Mouse (Mus musculus) hindbrain, embryonic 10.5 days (tissue): ENCODE measurements around the gene Arid3b. TPM values are rescaled to one million over a fixed set of nuclear protein-coding genes. Genes with fewer than 3 reads are reported as not detected.

Experiments used
- DNase-seq: peaks from one replicate; pipeline ENCODE4 v3.0.0-alpha.2; 2017; ENCODE audit warnings: low spot score
- H3K27ac ChIP-seq: fragments of 300-500 bp; sonication (generic); 2 replicates; pipeline ENCODE4 v1.5.1; 2016; ENCODE audit warnings: mild to moderate bottlenecking, moderate library complexity
- H3K27me3 ChIP-seq: fragments of 300-500 bp; sonication (generic); 2 replicates; pipeline ENCODE4 v1.6.1; 2016; ENCODE audit warnings: mild to moderate bottlenecking; ENCODE audit not compliant: poor library complexity, insufficient read depth, severe bottlenecking
- H3K36me3 ChIP-seq: fragments of 300-500 bp; sonication (generic); 2 replicates; pipeline ENCODE4 v1.6.1; 2016; ENCODE audit warnings: mild to moderate bottlenecking, moderate library complexity
- H3K4me1 ChIP-seq: fragments of 300-500 bp; sonication (generic); replicated peaks from 2 replicates; pipeline ENCODE4 v1.6.1; 2016; ENCODE audit warnings: mild to moderate bottlenecking
- H3K4me3 ChIP-seq: fragments of 300-500 bp; sonication (generic); 2 replicates; pipeline ENCODE4 v1.5.1; 2016; ENCODE audit warnings: mild to moderate bottlenecking, moderate library complexity
- H3K9me3 ChIP-seq: fragments of 300-500 bp; sonication (generic); 2 replicates; pipeline ENCODE4 v1.6.1; 2016; ENCODE audit warnings: mild to moderate bottlenecking, moderate library complexity
- WGBS: fragments of 180-500 bp; shearing (Covaris S2); methylation state at CpG from one replicate; pipeline ENCODE4 v1.1.7; 2016; 5-methylcytosine and 5-hydroxymethylcytosine counted together
- polyA plus RNA-seq: library from polyadenylated mRNA; unstranded; fragments of >200 nt; fragmentation: Nextera tagmentation; extraction: Ambion mirVana; gene quantifications from 2 replicates; pipeline ENCODE4 v1.2.1, GENCODE M21; 2016

The Arid3b gene
- polyA plus RNA-seq, 1 experiment from 2014 or later = 42.7 TPM

- Histone ChIP-seq H3K36me3 (peaks cover 98% of the 10 kb centered on the region), H3K9me3 (no peaks in the 10 kb centered on the region), H3K4me1 (no peaks in the 10 kb centered on the region), H3K27ac (no peak overlapping the region), H3K4me3 (no peak overlapping the region), H3K27me3 (no peaks in the 10 kb centered on the region)
- 78% methylated on average over 1 of the region's 1 CpGs for WGBS
- no peak for DNase-seq
Observed at GRCm38 (mm10) chr9:57748831-57749230, 87.8 kb downstream of the Arid3b start.

DNA sequence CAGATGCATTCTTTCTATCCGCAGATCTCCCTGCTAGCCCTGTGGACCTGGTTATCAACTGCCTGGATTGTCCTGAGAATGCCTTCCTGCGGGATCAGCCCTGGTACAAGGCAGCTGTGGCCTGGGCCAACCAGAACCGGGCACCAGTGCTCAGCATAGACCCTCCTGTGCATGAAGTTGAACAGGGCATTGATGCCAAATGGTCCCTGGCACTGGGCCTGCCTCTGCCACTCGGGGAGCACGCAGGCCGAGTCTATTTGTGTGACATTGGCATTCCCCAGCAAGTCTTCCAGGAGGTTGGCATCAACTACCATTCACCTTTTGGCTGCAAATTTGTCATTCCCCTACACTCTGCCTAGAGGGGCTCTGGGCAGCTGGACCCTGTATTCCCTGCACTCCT lies 88.5 kb downstream of the Arid3b start:
- no peak overlapping the region for H3K4me3 ChIP-seq
- DNase-seq = no peak
- H3K36me3 ChIP-seq = peaks cover 97% of the 10 kb centered on the region
- WGBS = 94% methylated on average over 6 of the region's 6 CpGs
- no peaks in the 10 kb centered on the region for H3K27me3 ChIP-seq
- no peaks in the 10 kb centered on the region for H3K9me3 ChIP-seq
- no peaks in the 10 kb centered on the region for H3K4me1 ChIP-seq
- H3K27ac ChIP-seq = no peak overlapping the region

- 85% methylated on average over 1 of the region's 1 CpGs for WGBS
- H3K36me3 ChIP-seq = peaks cover 97% of the 10 kb centered on the region
Observed at GRCm38 (mm10) chr9:57747067-57747466, 89.5 kb downstream of the Arid3b start.

DNA sequence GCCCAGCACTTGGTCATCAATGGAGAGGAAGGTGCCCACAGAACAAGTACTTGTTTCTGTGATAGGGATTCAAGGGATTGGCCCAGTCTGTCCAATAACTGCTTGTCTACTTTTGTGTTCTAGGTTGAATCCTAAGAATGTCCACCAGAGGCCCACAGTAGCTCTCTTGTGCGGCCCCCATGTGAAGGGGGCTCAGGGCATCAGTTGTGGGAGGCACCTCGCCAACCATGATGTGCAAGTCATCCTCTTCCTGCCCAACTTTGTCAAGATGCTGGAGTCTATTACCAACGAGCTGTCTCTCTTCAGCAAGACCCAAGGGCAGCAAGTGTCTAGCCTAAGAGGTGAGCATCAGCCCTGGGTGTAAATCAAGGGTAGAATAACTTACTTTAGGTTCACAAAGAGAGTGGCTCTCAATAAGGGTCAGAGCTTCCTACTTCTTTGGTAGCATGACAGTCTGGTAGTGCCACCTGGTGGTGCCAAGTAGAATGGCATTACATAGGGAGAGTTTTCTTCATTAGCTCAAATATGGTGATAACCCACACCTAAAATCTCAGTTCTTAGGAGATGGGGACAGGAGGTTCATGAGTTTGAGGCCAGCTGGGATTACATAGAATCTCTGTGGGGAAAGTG lies 92.0 kb downstream of the Arid3b start:
- H3K36me3 ChIP-seq = peaks cover 97% of the 10 kb centered on the region

More at GRCm38 (mm10) chr9:57747067-57747466, 89.5 kb downstream of the Arid3b start:
- H3K4me3 ChIP-seq = no peak overlapping the region
- no peaks in the 10 kb centered on the region for H3K4me1 ChIP-seq
- DNase-seq = no peak
- no peaks in the 10 kb centered on the region for H3K27me3 ChIP-seq
- no peak overlapping the region for H3K27ac ChIP-seq
- H3K9me3 ChIP-seq = no peaks in the 10 kb centered on the region

More for the DNA sequence above, 92.0 kb downstream of the Arid3b start:
- no peak overlapping the region for H3K27ac ChIP-seq
- no peaks in the 10 kb centered on the region for H3K4me1 ChIP-seq
- H3K27me3 ChIP-seq = no peaks in the 10 kb centered on the region
- no peaks in the 10 kb centered on the region for H3K9me3 ChIP-seq
- H3K4me3 ChIP-seq = no peak overlapping the region
- peak; percentile 38 for DNase-seq
- 72% methylated on average over 3 of the region's 3 CpGs for WGBS

Other genes with a start within 250 kb of the Arid3b start
- gene Ulk3, start 247.3 kb downstream of the Arid3b start, polyA plus RNA-seq = 14.2 and 14.6 TPM in 2 replicates
- 0.88 and 2.8 TPM in 2 replicates for gene Cplx3, start 230.5 kb downstream of the Arid3b start, polyA plus RNA-seq
- not detected in 2 replicates for gene Lman1l, start 216.0 kb downstream of the Arid3b start, polyA plus RNA-seq
- 40.8 and 42.3 TPM in 2 replicates for gene Csk, start 183.2 kb downstream of the Arid3b start, polyA plus RNA-seq
- not detected in 2 replicates for gene Cyp1a2, start 153.1 kb downstream of the Arid3b start, polyA plus RNA-seq
- gene Cyp1a1, start 148.9 kb downstream of the Arid3b start, polyA plus RNA-seq = not detected in 2 replicates
- gene Edc3, start 128.3 kb downstream of the Arid3b start, polyA plus RNA-seq = 41.0 and 41.1 TPM in 2 replicates
- gene Clk3, start 70.9 kb downstream of the Arid3b start, polyA plus RNA-seq = 90.7 and 105 TPM in 2 replicates
- 118 and 143 TPM in 2 replicates for gene Ubl7, start 74.2 kb upstream of the Arid3b start, polyA plus RNA-seq
- 0.71 and 1.6 TPM in 2 replicates for gene Sema7a, start 103.3 kb upstream of the Arid3b start, polyA plus RNA-seq
- gene Cyp11a1, start 169.6 kb upstream of the Arid3b start, polyA plus RNA-seq = not detected in 2 replicates
- 11.2 and 15.8 TPM in 2 replicates for gene Stra6, start 227.0 kb upstream of the Arid3b start, polyA plus RNA-seq